In genomic region chr15:84639451-84640136, GRCm38 (mm10) we compare ENCODE assay signal across 9 mouse cellular contexts. TPM values are rescaled to one million over a fixed set of nuclear protein-coding genes. Genes with fewer than 3 reads are reported as not detected.
DNase-seq lines count a peak whose midpoint lies in the region; ATAC-seq lines count a peak whose summit lies in the region.
"Had no signal": no experiment of that assay in that cellular context is flagged by ENCODE, and none has a peak within 500 bp of the region (broad histone marks: within the 10 kb centered on the region; RNA-seq: fewer than 3 reads in every experiment).

No protein-coding gene starts in this region.

- peak overlapping the region; percentile 92 for H3K27ac ChIP-seq in embryonic facial prominence, embryonic 15.5 days (replicated peaks)
- peak overlapping the region; percentile 69 for H3K27ac ChIP-seq in limb, embryonic 13.5 days
- H3K27ac ChIP-seq: neural tube, embryonic 13.5 days had no signal

- peaks cover 8% of the 10 kb centered on the region for H3K9me3 ChIP-seq in megakaryocyte, embryonic 14.5 days
- H3K9me3 ChIP-seq in embryonic facial prominence, embryonic 15.5 days (replicated peaks), result no peaks in the 10 kb centered on the region
- no peaks in the 10 kb centered on the region for H3K9me3 ChIP-seq in limb, embryonic 13.5 days
- H3K9me3 ChIP-seq: neural tube, embryonic 13.5 days had no signal

- DNase-seq in heart, postnatal 10 days, result peak; percentile 64 to 65
- peak; percentile 43 to 47 for DNase-seq in right cerebral cortex, postnatal 36 days (ENCODE audit: low spot score in 2 of 2)
- DNase-seq in retina, postnatal 1 day, result no peak

- H3K4me1 ChIP-seq in megakaryocyte, embryonic 14.5 days, result peaks cover 51% of the 10 kb centered on the region
- H3K4me1 ChIP-seq in embryonic facial prominence, embryonic 15.5 days, result peaks cover 32% of the 10 kb centered on the region
- peaks cover 14% of the 10 kb centered on the region for H3K4me1 ChIP-seq in limb, embryonic 13.5 days

- H3K4me2 ChIP-seq in embryonic facial prominence, embryonic 15.5 days (replicated peaks), result no peak overlapping the region
- H3K4me2 ChIP-seq in limb, embryonic 13.5 days (replicated peaks), result no peak overlapping the region
- H3K4me2 ChIP-seq: neural tube, embryonic 13.5 days had no signal

- H3K36me3 ChIP-seq in megakaryocyte, embryonic 14.5 days (replicated peaks; ENCODE audit: low read length), result no peaks in the 10 kb centered on the region
- H3K36me3 ChIP-seq in embryonic facial prominence, embryonic 15.5 days, result no peaks in the 10 kb centered on the region
- no peaks in the 10 kb centered on the region for H3K36me3 ChIP-seq in limb, embryonic 13.5 days
- H3K36me3 ChIP-seq: neural tube, embryonic 13.5 days had no signal

- peak overlapping the region; percentile 20 for H3K4me3 ChIP-seq in megakaryocyte, embryonic 14.5 days (replicated peaks)
- no peak overlapping the region for H3K4me3 ChIP-seq in embryonic facial prominence, embryonic 15.5 days (replicated peaks)
- H3K4me3 ChIP-seq in limb, embryonic 13.5 days, result no peak overlapping the region
- H3K4me3 ChIP-seq: neural tube, embryonic 13.5 days had no signal

- intact Hi-C loops in heart, postnatal 10 days (cut with DNase I), result no loop called here

- peaks cover 28% of the 10 kb centered on the region for H3K27me3 ChIP-seq in megakaryocyte, embryonic 14.5 days (replicated peaks)
- no peaks in the 10 kb centered on the region for H3K27me3 ChIP-seq in embryonic facial prominence, embryonic 15.5 days
- H3K27me3 ChIP-seq in limb, embryonic 13.5 days, result no peaks in the 10 kb centered on the region
- H3K27me3 ChIP-seq: neural tube, embryonic 13.5 days had no signal

- H3K9ac ChIP-seq in embryonic facial prominence, embryonic 15.5 days, result no peak overlapping the region
- H3K9ac ChIP-seq in limb, embryonic 13.5 days, result peak overlapping the region; percentile 39; the same call in 1 of the 2 replicates
- H3K9ac ChIP-seq: neural tube, embryonic 13.5 days had no signal

- ATAC-seq in megakaryocyte, adult 5-6 weeks (ENCODE audit: poor library complexity, severe bottlenecking), result no peak
- ATAC-seq in embryonic facial prominence, embryonic 15.5 days (ENCODE audit: insufficient number of reproducible peaks, low FRiP score, low TSS enrichment, low read depth), result peak; percentile 66
- ATAC-seq in limb, embryonic 13.5 days (ENCODE audit: low FRiP score, low read depth), result no peak
- no peak for ATAC-seq in inflammation-experienced regulatory T-cells, adult 6 months

- WGBS in embryonic facial prominence, embryonic 15.5 days, result 29% methylated on average over 6 of the region's 6 CpGs
- WGBS in limb, embryonic 13.5 days, result 29% methylated on average over 6 of the region's 6 CpGs

RNA-seq across cellular contexts. Expression of gene Prr5, which starts 29.8 kb away (rescaled TPM):
- 6.3 and 8.8 TPM in 2 replicates for polyA plus RNA-seq in megakaryocyte, embryonic 14.5 days (2012; ENCODE audit: insufficient read depth, low replicate concordance)
- 5.6 and 6.4 TPM in 2 replicates for total RNA-seq in megakaryocyte, adult 5-6 weeks (2015)
- 4.4 and 5.4 TPM in 2 replicates for total RNA-seq in megakaryocyte, adult 5-6 weeks (2017)
- 31.4 and 34.6 TPM in 2 replicates for polyA plus RNA-seq in embryonic facial prominence, embryonic 15.5 days (2015; fragmentation: Nextera tagmentation; extraction: Ambion mirVana)
- 10 to 100 TPM in 1 of 2 experiments, 1 to 10 TPM in 1; 7.0 to 11.9 TPM for total RNA-seq in heart, postnatal 10 days (2021)
- 31.1 and 31.8 TPM in 2 replicates for polyA plus RNA-seq in limb, embryonic 13.5 days (2015; fragmentation: Nextera tagmentation; extraction: Ambion mirVana)
- polyA plus RNA-seq in inflammation-experienced regulatory T-cells, adult 6 months (2017; shearing (Covaris generic)), result 1 to 10 TPM in 1 of 3 experiments, not detected in 2; 1.5 TPM
